Mouse (Mus musculus) spleen, postnatal 36 days (tissue): ENCODE measurements around the gene Efcab8.
A peak's percentile ranks its signal among the peaks of the same experiment; 100 is the strongest.
"Not testable (repeated sequence)": the region's sequence is repeated elsewhere in the genome, so short reads cannot be mapped to it uniquely, and the experiment has no call there.

Experiments used
- DNase-seq, 2 experiments: peaks; one replicate each; pipeline ENCODE4 v3.0.0; 2022; ENCODE audit warnings: low spot score in 2 of 2, mixed read lengths in 1 of 2

The Efcab8 gene

GRCm38 (mm10) chr2:153825900-153826299, 46.2 kb downstream of the Efcab8 start:
- DNase-seq: not testable (repeated sequence)

- no peak for DNase-seq
These were observed 47.6 kb downstream of the Efcab8 start for GRCm38 (mm10) chr2:153827171-153827830.

GRCm38 (mm10) chr2:153828704-153829103, 49.0 kb downstream of the Efcab8 start:
- DNase-seq: no peak

- no peak for DNase-seq
These were observed 53.6 kb downstream of the Efcab8 start for GRCm38 (mm10) chr2:153833291-153833690.

GRCm38 (mm10) chr2:153842854-153843253, 63.1 kb downstream of the Efcab8 start:
- no peak for DNase-seq

GRCm38 (mm10) chr2:153848389-153848788, 68.7 kb downstream of the Efcab8 start:
- no peak for DNase-seq

- DNase-seq: peak in 1 of 2 experiments; percentile 15
These were observed 70.8 kb downstream of the Efcab8 start for GRCm38 (mm10) chr2:153850351-153851029.

GRCm38 (mm10) chr2:153851030-153851360, 71.3 kb downstream of the Efcab8 start:
- peak; percentile 20 to 39 for DNase-seq

GRCm38 (mm10) chr2:153853544-153853943, 73.8 kb downstream of the Efcab8 start:
- DNase-seq: no peak

- DNase-seq: no peak
These were observed 79.8 kb downstream of the Efcab8 start for GRCm38 (mm10) chr2:153859581-153859980.

- DNase-seq: no peak
These were observed 80.6 kb downstream of the Efcab8 start for GRCm38 (mm10) chr2:153860315-153860714.

GRCm38 (mm10) chr2:153860715-153861114, 81.0 kb downstream of the Efcab8 start:
- no peak for DNase-seq

GRCm38 (mm10) chr2:153861960-153862359, 82.2 kb downstream of the Efcab8 start:
- peak; percentile 16 to 36 for DNase-seq

GRCm38 (mm10) chr2:153870984-153871383, 91.3 kb downstream of the Efcab8 start, which contains the start of gene Sun5:
Sun5 (minus strand) TSS chr2:153871084.
- DNase-seq: no peak

- DNase-seq: no peak
These were observed 95.0 kb downstream of the Efcab8 start, which contains the start of gene Bpifb2 for GRCm38 (mm10) chr2:153874745-153875144. Bpifb2 (plus strand) TSS chr2:153875045.
